Mouse (Mus musculus) intestine, postnatal 0 days (tissue): ENCODE measurements around the gene Rabep2. TPM values are rescaled to one million over a fixed set of nuclear protein-coding genes. Genes with fewer than 3 reads are reported as not detected.
"Not testable (repeated sequence)": the region's sequence is repeated elsewhere in the genome, so short reads cannot be mapped to it uniquely, and the experiment has no call there.

Experiments used
- ATAC-seq: fragments of 200-750 bp; cut with Nextera tagmentation; 2 replicates; pipeline ENCODE4 v1.8.0; 2017; ENCODE audit warnings: mild to moderate bottlenecking, moderate TSS enrichment, moderate library complexity
- H3K27ac ChIP-seq: fragments of 300-500 bp; sonication (generic); 2 replicates; pipeline ENCODE4 v1.5.1; 2014; ENCODE audit warnings: mild to moderate bottlenecking, low read depth, low read length, moderate library complexity
- H3K27me3 ChIP-seq: fragments of 300-500 bp; sonication (generic); replicated peaks from 2 replicates; pipeline ENCODE4 v1.6.1; 2014; ENCODE audit warnings: low read length, mixed read lengths; ENCODE audit not compliant: control insufficient read depth, insufficient read depth
- H3K36me3 ChIP-seq: fragments of 300-500 bp; sonication (generic); 2 replicates; pipeline ENCODE4 v1.6.1; 2014; ENCODE audit warnings: mild to moderate bottlenecking, moderate library complexity; ENCODE audit not compliant: control insufficient read depth, insufficient read depth
- H3K4me1 ChIP-seq: fragments of 300-500 bp; sonication (generic); replicated peaks from 2 replicates; pipeline ENCODE4 v1.6.1; 2014; ENCODE audit warnings: antibody characterized with exemption, low read length, mixed read lengths; ENCODE audit not compliant: control insufficient read depth, insufficient read depth
- H3K4me2 ChIP-seq: fragments of 300-500 bp; sonication (generic); replicated peaks from 2 replicates; pipeline ENCODE4 v1.6.1; 2014; ENCODE audit warnings: low read depth, mild to moderate bottlenecking, moderate library complexity
- H3K4me3 ChIP-seq: fragments of 300-500 bp; sonication (generic); 2 replicates; pipeline ENCODE4 v1.5.1; 2014; ENCODE audit warnings: low read depth, low read length
- H3K9ac ChIP-seq: fragments of 300-500 bp; sonication (generic); 2 replicates; pipeline ENCODE4 v1.6.1; 2014; ENCODE audit warnings: mild to moderate bottlenecking, low read depth, low read length
- H3K9me3 ChIP-seq: fragments of 300-500 bp; sonication (generic); 2 replicates; pipeline ENCODE4 v1.6.1; 2016; ENCODE audit warnings: mixed run types; ENCODE audit not compliant: control insufficient read depth
- CTCF ChIP-seq: sonication (generic); IDR thresholded peaks from 2 replicates; pipeline ENCODE4 v1.5.1; 2016; ENCODE audit warnings: low read depth, mild to moderate bottlenecking, control low read depth, antibody characterized with exemption, moderate library complexity
- WGBS: fragments of 180-500 bp; shearing (Covaris S2); extraction: QIAGEN DNeasy Blood & Tissue Kit; methylation state at CpG from one replicate; pipeline ENCODE4 v1.1.7; 2014; 5-methylcytosine and 5-hydroxymethylcytosine counted together
- polyA plus RNA-seq: library from polyadenylated mRNA; unstranded; fragments of >200 nt; fragmentation: Nextera tagmentation; extraction: Ambion mirVana; gene quantifications from 2 replicates; pipeline ENCODE4 v1.2.1, GENCODE M21; 2015

Gene Rabep2
- polyA plus RNA-seq, 1 experiment from 2014 or later: 15.1 TPM

DNA sequence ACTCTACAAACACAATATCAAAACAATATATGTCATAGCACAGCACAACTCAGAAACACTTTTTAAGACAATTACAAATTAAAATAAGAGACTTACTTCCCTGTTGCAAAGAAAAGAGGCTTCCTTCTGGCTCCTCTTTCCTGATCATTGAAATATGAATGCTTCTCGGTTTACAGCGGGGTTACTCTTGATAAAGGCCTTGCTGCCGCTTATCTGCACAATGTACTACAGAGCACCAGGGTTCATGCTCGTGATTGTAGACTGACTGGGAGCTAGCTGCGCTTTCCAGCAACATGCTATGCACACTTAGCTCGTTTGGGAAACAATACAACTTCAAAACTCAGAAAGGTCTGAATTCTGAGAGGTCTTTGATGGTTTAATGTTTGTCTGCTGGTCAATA lies 31.3 kb upstream of the Rabep2 start:
- H3K9ac ChIP-seq: no peak overlapping the region
- no peaks in the 10 kb centered on the region for H3K4me1 ChIP-seq
- no peaks in the 10 kb centered on the region for H3K36me3 ChIP-seq
- TF ChIP-seq CTCF: no peak
- no peak for ATAC-seq
- H3K27me3 ChIP-seq: no peaks in the 10 kb centered on the region
- peak overlapping the region; percentile 44 for H3K4me2 ChIP-seq
- H3K4me3 ChIP-seq: 0 out of 2 replicates have a peak overlapping the region, but pooled peaks have one; percentile 2
- H3K27ac ChIP-seq: no peak overlapping the region; the same call in 1 of the 2 replicates
- no peaks in the 10 kb centered on the region for H3K9me3 ChIP-seq
- WGBS: 26% methylated on average over 6 of the region's 6 CpGs

DNA sequence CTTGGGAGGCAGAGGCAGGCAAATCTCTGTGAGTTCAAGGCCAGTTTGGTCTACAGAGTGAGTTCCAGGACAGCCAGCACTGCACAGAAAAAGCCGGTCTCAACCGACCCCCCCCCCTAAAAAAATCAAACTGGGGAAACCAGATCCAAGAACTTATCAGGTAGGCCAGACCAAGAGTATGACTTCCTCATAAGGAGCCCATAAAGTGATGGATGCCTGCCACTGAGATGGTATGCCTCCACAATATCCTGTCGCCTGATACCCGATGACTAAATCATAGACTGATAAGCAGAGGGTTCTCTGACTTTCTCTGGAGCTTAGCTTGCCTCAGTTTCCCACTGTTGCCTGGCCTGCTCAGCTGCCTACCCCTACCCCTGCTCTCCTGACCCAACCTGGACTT lies 30.7 kb upstream of the Rabep2 start:
- no peak overlapping the region for H3K9ac ChIP-seq
- H3K36me3 ChIP-seq: no peaks in the 10 kb centered on the region
- H3K9me3 ChIP-seq: no peaks in the 10 kb centered on the region
- H3K4me2 ChIP-seq: no peak overlapping the region
- no peak overlapping the region for H3K4me3 ChIP-seq
- no peaks in the 10 kb centered on the region for H3K27me3 ChIP-seq
- no peak overlapping the region for H3K27ac ChIP-seq
- no peak for ATAC-seq
- WGBS: 87% methylated on average over 4 of the region's 4 CpGs
- H3K4me1 ChIP-seq: no peaks in the 10 kb centered on the region
- no peak for TF ChIP-seq CTCF

DNA sequence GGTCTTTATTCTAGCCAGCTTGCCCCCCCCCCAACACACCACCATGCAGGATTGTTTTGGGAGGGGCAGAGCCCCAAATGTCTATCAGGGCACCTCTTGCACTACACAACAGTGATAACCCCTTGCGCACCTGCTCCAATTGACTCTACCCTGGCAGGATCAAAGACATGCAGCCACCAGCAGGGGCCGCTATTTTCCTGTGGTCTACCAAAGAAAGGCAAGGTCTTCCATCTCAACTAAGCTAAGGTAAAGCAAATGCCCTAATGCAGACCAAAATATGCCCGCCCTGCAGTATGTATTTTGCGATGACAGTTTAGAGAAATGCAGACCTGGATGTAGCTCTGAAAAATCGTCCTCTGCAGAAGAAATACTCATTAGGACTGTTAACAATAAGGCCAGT lies 29.0 kb upstream of the Rabep2 start:
- Histone ChIP-seq H3K9me3 (no peaks in the 10 kb centered on the region), H3K4me3 (no peak overlapping the region), H3K4me1 (no peaks in the 10 kb centered on the region), H3K36me3 (no peaks in the 10 kb centered on the region), H3K27me3 (no peaks in the 10 kb centered on the region), H3K27ac (no peak overlapping the region), H3K9ac (no peak overlapping the region), H3K4me2 (no peak overlapping the region)
- 10% methylated on average over 5 of the region's 5 CpGs for WGBS
- ATAC-seq: no peak
- peak; percentile 92 for TF ChIP-seq CTCF

DNA sequence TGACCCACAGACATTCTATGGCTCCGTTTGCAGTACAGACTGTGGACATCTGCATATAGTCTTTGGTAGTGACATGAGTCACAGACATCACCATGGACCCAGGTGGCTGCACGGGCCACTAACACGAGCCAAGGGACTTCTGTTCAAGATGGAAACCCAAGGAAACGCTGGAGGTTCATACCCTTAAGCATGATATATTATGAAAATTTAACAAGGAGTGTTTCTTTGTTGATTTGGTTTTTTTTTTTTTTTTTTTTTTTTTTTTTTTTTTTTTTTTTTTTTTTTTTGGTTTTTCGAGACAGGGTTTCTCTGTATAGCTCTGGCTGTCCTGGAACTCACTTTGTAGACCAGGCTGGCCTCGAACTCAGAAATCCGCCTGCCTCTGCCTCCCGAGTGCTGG lies 26.0 kb upstream of the Rabep2 start:
- not testable (repeated sequence) for H3K9ac ChIP-seq

DNA sequence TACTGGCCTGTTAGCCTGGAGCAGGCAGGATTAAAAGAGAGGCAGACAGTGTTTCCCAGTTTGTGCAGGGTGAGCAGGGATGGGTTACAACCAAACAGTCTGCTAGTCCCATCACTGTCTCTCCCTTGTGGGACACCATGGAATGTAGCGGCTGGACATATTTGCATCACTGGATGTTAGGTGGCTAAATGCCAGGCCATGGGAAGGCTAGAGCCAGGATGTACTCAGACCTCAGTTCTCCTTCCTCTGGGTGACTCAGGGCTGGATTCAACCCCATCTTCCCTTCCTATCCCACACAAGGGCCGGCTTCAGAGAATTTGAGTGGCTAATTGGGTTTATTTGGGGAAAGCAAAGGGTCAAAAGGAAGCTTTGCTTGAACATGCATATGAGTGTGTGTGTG lies 19.9 kb upstream of the Rabep2 start:
- Histone ChIP-seq H3K9ac (no peak overlapping the region), H3K4me1 (no peaks in the 10 kb centered on the region), H3K27me3 (no peaks in the 10 kb centered on the region), H3K9me3 (no peaks in the 10 kb centered on the region), H3K4me2 (no peak overlapping the region), H3K27ac (no peak overlapping the region), H3K36me3 (no peaks in the 10 kb centered on the region), H3K4me3 (no peak overlapping the region)
- 78% methylated on average over 2 of the region's 2 CpGs for WGBS
- TF ChIP-seq CTCF: no peak
- no peak for ATAC-seq

More for the DNA sequence above, 26.0 kb upstream of the Rabep2 start:
- not testable (repeated sequence) for H3K4me3 ChIP-seq, H3K27me3 ChIP-seq, H3K4me1 ChIP-seq, H3K4me2 ChIP-seq, H3K9me3 ChIP-seq, H3K36me3 ChIP-seq, ATAC-seq, H3K27ac ChIP-seq
- WGBS: 90% methylated on average over 8 of the region's 8 CpGs

DNA sequence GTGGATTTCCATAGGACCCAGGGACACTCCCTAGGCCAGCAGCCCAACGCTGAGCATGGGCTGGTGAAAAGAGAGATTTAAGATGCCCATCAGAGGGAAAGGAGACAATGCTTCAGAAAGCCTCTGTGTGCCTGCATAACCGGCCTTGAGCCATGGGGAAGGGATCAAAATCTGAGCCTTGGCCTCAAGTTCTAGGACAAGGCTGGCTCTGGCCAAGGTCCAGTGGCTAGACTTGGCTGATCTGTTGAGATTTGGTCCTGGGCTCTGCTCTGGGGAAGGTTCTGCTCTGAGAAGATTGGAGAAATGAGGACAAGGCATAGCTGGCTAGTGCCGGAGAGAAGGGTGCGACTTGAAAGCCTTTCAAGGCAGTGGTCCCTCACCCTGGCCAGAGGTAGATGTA lies 17.5 kb upstream of the Rabep2 start:
- Histone ChIP-seq H3K9me3 (no peaks in the 10 kb centered on the region), H3K4me1 (no peaks in the 10 kb centered on the region), H3K4me2 (no peak overlapping the region), H3K27ac (no peak overlapping the region), H3K4me3 (no peak overlapping the region), H3K27me3 (no peaks in the 10 kb centered on the region), H3K36me3 (no peaks in the 10 kb centered on the region), H3K9ac (no peak overlapping the region)
- no peak for TF ChIP-seq CTCF
- ATAC-seq: no peak
- WGBS: 91% methylated on average over 4 of the region's 4 CpGs

DNA sequence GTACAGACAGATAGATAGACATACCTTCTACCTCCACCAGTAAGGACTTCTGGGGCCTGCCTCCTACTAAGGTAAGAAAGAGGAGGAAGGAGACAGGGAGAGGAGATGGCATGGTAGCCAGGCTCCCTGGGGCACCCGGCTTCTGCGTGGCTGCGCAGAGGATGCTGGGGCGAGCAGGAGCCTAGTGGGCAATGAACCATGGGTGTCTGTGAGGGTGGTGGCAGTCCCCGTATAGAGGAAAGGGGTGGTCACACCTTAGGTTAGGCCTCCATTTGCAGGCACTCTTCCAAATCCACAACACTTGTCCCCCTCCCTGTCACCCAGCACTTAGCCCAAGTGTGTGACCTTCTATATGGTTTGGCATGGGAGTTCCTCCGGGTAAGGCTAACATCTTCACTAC lies 13.8 kb upstream of the Rabep2 start, which contains the start of gene Cd19:
Gene Cd19 (minus strand): TSS at position 165 of the 400 bp plus-strand sequence.
- H3K4me1 ChIP-seq: no peaks in the 10 kb centered on the region
- H3K4me3 ChIP-seq: no peak within 1 kb of the TSS
- WGBS: 81% methylated on average over 6 of the region's 6 CpGs
- no peaks in the 10 kb centered on the region for H3K9me3 ChIP-seq
- H3K27me3 ChIP-seq: no peaks in the 10 kb centered on the region
- no peak for ATAC-seq
- no peaks in the 10 kb centered on the region for H3K36me3 ChIP-seq
- H3K9ac ChIP-seq: no peak within 1 kb of the TSS
- no peak within 1 kb of the TSS for H3K27ac ChIP-seq
- H3K4me2 ChIP-seq: no peak within 1 kb of the TSS
- TF ChIP-seq CTCF: no peak
